Mouse (Mus musculus): ENCODE results near the gene Nkd2. TPM values are rescaled to one million over a fixed set of nuclear protein-coding genes. Genes with fewer than 3 reads are reported as not detected.

Nkd2 gene
- 14.0 and 19.4 TPM in 2 replicates for polyA plus RNA-seq (2012; rRNA removed)

GRCm38 (mm10) chr13:73847465-73847836 lies at the start of gene Nkd2:
Nkd2 (minus strand) TSS chr13:73847631.

Other genes starting within 250 kb of the Nkd2 start
- 114 and 125 TPM in 2 replicates for gene Clptm1l, start 243.6 kb downstream of the Nkd2 start, polyA plus RNA-seq (2012; rRNA removed)
- gene Tert, start 220.7 kb downstream of the Nkd2 start, polyA plus RNA-seq (2012; rRNA removed) = 14.7 and 15.7 TPM in 2 replicates
- 0.06 TPM in 1 of 2 replicates, not detected in the other for gene Slc6a18, start 169.6 kb downstream of the Nkd2 start, polyA plus RNA-seq (2012; rRNA removed)
- 0.15 and 0.41 TPM in 2 replicates for gene Slc6a19, start 142.8 kb downstream of the Nkd2 start, polyA plus RNA-seq (2012; rRNA removed)
- 30.5 and 34.8 TPM in 2 replicates for gene Slc12a7, start 114.5 kb downstream of the Nkd2 start, polyA plus RNA-seq (2012; rRNA removed)
- 13.8 TPM in 2 replicates for gene Trip13, start 90.2 kb upstream of the Nkd2 start, polyA plus RNA-seq (2012; rRNA removed)
- gene Brd9, start 90.2 kb upstream of the Nkd2 start, polyA plus RNA-seq (2012; rRNA removed) = 150 and 152 TPM in 2 replicates
- gene Zdhhc11, start 116.2 kb upstream of the Nkd2 start, polyA plus RNA-seq (2012; rRNA removed) = 0.04 and 0.05 TPM in 2 replicates
- 9.2 and 9.3 TPM in 2 replicates for gene Tppp, start 161.8 kb upstream of the Nkd2 start, polyA plus RNA-seq (2012; rRNA removed)
- gene Cep72, start 214.7 kb upstream of the Nkd2 start, polyA plus RNA-seq (2012; rRNA removed) = 11.8 and 13.6 TPM in 2 replicates